Mouse (Mus musculus) left cerebral cortex, postnatal 25 days (tissue): ENCODE data around the gene Spata17. TPM values are rescaled to one million over a fixed set of nuclear protein-coding genes. Genes with fewer than 3 reads are reported as not detected.

Source experiments
- DNase-seq, 2 experiments: peaks; one replicate each; pipeline ENCODE4 v3.0.0; 2022; ENCODE audit warnings: low spot score in 2 of 2, mixed read lengths in 1 of 2
- intact Hi-C: fragments of 180-260 bp; cut with DNase I; formaldehyde crosslinking; loops from one replicate; pipeline ENCODE4 v1.15.1; 2025
- total RNA-seq, 2 experiments: library from RNA; stranded (reverse); gene quantifications; 2 replicates each; pipeline ENCODE4 v1.2.3; 2021

Gene Spata17
- total RNA-seq, 2 experiments from 2014 or later = 0.46 to 0.48 TPM

DNA sequence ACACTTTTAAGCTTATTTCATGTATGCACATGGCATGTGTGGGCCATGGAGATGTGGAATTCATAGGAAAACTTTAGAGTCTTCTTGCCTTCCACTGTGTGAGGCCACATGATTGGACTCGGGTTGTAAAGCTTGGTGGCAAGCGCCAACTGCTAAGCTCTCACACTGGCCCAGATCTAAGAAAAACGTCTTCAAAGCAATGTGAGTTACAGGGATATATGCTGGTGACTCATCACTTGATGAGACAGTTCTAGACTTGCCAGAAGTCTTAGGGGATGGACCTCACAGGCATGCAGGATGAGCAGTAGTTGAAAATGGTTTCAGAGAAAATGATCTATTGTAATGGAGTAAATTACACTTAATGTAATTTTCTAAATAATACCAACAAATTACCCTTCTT, 114.6 kb downstream of the Spata17 start:
- DNase-seq = peak in 1 of 2 experiments; percentile 82
- intact Hi-C loops = loop anchor here (1.0 kb wide), 1 partner anchor 19 kb away; no protein-coding TSS in a partner anchor

DNA sequence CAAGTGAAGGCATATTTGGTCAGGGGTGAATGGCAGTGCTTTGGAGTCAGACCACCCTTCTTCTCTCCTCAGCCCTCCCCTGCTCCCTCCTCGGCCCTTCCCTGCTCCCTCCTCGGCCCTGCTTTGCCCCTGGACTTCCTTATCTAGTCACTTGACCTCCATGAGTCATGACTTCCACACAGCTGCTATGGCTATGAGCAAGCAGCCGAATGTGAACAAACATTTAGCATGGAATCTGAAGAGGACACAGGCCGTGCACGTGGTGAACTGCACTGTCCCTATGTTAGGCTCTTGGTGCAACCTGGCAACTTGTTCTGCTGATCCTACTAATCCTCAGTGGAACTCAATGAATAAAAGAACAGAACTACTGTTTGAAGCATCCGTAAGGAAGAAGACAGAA, 117.0 kb downstream of the Spata17 start:
- intact Hi-C loops = no loop called here
- no peak for DNase-seq

DNA sequence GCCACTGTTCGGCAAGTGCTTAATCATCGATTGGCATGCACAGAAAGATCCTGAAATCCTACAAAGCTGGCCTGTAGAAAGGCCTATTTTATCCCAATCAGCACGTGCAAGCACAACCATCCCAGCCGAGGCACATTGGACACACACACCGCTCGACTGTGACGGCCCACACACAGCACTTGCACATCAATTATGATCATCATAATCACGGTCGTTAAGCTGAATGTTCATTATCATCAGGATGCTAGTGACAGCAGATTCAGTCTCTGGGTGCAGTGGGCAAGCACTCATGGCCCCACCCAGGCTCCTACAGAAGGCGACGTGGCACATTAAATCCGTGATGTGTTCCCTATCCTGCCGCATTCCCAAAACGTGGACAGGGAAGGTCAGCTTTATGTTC, 122.7 kb downstream of the Spata17 start:
- intact Hi-C loops = no loop called here
- no peak for DNase-seq

DNA sequence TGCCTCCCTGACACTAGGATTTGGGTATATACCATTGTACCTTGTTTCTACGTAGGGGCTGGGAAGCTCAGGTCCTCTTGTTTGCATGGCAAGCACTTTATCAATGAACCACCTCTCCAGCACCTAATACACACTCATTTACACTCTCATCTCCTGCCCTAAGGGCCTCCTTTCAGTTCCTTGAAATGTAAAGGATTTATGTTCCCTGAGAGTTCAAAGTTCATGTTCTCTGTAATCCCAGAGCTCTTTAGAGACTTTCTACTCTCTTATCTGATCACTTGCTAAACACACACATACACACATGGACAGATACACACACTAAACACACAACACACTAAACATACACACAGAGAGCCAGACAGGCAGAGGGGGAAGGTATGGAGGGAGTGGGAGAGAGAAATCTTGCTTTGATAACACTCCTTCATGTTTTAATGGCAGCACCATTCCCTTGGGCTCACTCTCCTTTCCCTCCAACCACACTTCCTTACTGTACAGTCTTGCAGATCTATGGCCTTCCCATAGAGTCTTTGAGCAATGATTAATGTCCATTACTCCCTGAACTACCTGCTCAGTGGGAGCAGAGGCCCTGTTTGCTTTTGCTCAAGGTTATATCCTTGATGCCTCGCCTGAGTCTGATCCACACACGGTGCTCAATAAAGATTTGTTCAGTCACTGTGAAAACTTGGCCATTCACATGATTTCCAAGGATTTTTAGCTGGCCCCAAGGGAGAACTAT, 126.4 kb downstream of the Spata17 start:
- intact Hi-C loops = no loop called here
- DNase-seq = no peak

DNA sequence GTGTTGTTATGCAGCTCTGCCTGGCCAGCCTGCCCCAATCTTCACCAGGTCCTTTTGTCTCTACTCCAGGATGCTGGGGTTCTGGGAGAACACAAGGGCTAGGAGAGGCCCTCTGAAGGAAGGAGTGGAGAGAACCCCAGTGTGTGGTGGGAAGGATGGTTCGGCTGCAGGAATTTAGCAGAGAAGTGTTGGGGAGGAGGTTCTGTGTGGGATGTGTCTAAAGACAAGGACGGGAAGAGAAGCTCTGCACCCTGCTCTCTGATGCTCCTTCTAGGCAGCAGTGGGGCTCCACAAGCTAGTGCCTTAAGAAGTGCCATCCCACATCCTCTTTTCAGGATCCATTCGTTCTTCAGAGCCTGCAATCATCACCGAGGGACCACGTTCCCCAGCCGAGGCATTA, 129.2 kb downstream of the Spata17 start:
- peak in 1 of 2 experiments; percentile 20 for DNase-seq

DNA sequence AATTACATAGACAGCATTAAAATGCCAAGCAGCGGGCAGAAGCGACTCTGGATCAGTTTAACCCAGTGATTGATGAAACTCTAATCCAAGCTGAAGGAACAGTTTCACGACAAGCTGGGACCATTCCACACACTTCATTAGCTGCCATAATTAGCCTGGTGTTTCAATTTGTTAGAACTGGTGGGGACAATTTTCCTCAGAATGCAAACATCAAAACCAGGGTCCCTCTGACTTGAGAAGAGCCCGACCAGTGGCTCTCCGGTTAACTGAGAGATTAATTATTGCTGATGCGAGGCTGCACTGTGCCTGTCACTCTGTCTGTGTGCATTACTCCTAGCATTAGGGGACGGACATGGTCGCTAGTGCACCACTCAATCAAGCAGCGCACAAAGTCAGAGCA, 137.9 kb downstream of the Spata17 start:
- no peak for DNase-seq
- intact Hi-C loops = no loop called here

More for the DNA sequence above, 129.2 kb downstream of the Spata17 start:
- intact Hi-C loops = no loop called here

DNA sequence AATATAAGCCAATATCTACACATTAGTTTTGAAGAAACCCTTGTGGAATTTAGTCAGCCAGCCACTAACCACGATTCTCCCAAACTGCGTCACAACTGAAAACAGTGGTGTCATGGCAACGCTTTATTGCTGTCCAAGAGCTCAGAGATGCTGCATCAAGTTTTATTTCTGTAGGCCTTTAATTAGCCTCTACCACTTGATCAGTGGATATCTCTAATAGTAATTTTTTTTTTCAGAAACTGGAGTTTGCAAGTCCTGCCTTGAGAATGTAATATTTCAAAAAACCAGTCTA, 138.3 kb downstream of the Spata17 start:
- intact Hi-C loops = no loop called here
- peak in 1 of 2 experiments; percentile 40 for DNase-seq

DNA sequence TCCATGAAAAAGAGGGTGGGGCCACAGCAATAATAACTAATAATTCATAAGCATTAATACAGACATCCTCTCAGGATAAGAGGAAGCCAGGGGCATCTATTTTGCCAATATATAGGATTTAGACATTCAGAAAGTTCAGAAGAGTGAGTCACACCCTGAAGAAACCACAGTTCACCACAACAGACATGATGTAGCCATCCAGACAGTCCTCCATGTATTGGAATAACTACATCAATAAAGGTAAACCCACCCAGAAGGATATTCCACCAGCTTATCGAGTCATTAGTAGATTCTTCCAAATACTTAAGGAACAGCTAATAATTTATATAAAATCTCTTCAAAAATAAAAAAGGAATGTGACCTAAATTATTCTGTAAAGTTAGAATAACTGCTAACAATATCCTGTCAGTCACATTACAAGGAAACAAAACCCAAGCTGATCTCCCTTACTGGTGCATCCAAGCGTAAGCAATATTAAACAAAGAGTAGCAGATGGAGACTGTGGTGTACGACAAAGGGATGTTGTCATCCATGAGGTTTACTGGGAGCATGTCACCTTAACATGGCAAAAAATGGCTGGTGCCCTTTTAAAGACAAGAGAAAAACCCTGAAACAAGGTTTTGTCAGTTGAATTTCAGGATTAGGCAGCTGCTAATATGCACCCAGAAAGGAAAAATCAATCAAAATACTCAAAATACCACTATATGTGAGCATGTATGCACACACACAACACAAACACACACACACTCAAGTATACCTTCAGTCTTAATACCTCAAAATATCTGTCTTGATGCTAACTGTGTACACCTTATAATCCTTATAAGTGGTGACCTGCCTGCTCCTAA, 138.8 kb downstream of the Spata17 start:
- DNase-seq = no peak
- intact Hi-C loops = no loop called here

DNA sequence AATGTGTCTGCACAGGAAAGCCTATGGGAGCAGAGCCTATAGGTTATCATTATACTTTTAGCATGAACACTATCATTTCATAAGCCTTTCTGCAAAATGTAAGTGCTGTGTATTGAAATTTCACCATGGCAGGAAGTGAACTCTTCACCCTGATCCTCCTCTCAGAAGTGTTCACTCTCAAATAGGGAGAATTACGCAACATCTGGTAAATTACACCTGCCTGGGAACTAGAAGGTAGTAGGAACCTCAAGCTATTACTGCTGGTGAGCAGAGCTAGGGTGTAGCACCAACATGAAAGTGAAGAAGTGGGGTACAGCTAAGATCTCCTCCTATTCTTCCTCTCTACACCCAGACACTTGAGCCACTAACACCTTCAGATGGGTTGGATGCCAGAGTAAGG, 155.4 kb downstream of the Spata17 start:
- no peak for DNase-seq
- intact Hi-C loops = no loop called here

DNA sequence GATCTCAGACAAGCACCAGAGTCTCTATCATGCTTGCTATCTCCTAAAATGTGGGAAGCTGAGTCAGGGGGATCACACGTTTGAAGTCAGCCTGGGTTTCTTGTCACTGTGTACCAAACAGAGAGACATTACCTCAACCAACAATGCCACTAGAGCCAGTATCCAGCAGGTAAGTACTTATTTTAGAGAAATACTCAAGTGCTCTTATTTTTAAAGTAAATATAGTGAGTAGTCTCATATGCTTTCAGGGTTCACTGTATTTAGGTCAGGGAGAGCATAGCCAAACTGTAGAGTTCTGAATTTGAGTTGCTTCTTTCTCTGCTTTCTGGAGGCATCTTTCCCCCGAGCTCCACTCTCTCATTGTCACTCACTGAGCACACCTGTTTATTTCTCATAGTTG, 160.9 kb downstream of the Spata17 start:
- intact Hi-C loops = no loop called here

DNA sequence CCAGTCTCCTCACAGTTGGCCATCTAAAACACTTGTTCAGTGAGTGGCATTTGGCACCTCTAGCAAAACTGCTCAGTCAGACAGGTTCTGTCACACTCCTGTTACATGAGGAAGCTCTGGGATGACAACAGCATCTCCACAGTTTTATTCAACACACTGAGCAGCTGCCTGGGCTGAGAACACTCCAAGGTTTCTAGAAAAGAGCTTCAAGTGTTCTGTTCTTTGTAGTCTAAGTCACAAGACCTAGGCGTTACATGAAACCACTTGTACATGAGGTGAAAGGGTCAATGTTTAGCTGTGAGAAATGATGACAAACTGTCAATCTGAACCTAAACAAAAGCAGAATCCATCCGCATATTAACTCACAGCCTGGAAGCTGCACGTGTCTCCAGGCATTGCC, 161.4 kb downstream of the Spata17 start:
- DNase-seq = no peak
- intact Hi-C loops = no loop called here

More for the DNA sequence above, 160.9 kb downstream of the Spata17 start:
- no peak for DNase-seq

DNA sequence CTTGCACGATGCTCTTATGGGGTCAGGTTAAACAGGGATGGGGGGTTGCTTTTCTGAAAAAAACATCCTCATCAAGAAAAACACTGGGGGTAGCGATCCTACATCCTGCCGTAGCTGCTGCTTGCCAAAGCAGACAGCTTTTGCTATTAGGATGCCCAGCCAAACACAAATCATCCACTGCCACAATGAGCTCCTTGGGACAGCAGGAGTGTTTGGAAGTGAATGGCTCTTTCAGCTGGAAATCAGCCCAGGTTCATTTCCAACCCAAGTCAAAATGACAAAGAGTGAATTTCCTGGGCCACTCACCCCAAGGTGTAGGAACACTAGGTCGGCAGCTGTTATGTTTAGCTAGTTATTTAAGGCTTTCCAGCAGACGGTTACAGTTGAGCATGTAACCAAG, 162.7 kb downstream of the Spata17 start:
- intact Hi-C loops = no loop called here
- no peak for DNase-seq

DNA sequence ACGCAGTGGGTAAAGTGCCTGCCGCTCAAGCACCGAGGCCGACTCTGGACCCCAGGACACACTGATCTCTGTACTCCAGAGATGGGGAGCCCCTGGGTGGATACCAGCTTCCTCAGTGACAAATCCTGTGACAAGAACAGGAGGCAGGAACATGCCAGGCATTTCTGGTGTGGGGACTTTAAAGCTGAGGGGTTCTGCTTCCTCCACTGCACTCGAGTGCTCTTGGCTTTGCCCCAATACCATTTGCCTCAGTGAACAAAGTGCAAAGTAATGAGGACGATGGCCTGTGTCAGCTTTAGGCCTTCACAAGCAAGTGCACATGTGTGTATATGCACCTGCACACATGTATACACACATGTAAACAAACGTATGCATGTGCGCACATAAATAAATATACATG, 164.0 kb downstream of the Spata17 start:
- DNase-seq = no peak
- intact Hi-C loops = no loop called here

DNA sequence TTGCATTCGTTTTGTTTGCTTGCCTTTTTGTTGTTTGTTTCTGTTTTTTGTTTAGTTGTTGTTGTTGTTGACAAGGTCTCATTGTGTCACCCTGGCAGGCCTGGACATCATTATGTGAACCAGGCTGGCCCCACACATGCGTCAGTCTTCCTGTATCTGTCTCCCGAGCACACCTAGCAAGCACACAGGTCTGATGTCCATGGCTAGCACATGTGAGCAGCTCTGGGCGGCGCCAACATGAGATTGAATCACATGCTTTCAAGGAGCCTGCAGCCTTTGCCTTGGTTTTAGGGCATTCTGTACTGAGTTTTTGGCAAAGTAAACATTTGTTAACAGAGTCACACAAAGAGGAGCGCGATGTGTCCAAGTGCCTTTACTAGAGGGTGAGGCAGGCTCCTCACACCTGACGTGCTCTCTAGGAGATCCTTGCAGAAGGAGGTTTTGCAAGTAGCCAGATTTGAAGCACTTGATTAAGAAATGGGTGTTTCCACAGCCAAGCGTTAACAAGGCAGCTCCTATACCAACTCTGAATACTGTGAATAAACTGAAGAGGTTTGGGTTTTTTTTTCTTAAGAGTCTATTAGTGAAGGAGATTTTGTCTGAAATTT, 166.5 kb downstream of the Spata17 start:
- DNase-seq = no peak
- intact Hi-C loops = no loop called here

DNA sequence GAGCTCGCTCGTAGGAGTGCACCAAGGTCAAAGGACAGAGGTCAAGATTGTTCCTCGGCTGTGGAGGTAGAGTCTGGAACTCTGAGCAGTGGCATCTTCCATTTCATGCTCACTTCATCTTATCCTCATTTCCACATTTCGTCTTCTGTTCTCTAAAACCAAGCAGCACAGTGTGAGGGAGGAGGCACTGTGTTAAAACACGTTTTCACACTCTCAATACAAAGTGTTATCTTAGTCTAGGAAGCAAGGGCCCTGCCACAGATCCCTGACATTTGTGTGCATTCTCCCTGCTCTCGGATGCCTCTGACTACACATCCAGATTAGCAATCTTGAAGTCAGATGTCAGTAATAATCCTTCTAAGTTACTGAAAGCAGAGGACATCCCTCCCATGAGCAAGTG, 170.5 kb downstream of the Spata17 start:
- peak in 1 of 2 experiments; percentile 55 for DNase-seq
- intact Hi-C loops = loop anchor here (2.0 kb wide), 1 partner anchor 74 kb away; no protein-coding TSS in a partner anchor

DNA sequence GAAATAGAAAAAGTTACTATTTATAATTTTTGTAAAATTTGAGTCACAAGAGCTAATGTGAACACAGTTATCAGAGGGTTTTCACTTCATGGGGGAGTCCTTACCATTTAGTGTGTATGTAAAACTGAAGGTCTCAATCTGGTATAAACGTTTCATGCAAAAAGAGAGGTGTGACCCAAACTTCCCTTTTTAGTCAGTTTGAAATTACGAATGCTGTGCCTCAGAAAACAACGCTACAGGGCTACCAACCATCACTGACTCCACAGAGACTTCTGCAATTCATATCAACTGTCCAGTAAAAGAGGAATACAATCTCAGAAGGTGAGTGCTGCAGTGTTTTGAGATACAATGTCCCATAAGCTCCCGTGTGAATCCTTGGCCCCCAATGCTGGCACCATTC, 175.5 kb downstream of the Spata17 start:
- intact Hi-C loops = loop anchor here (10.0 kb wide), 1 partner anchor 395 kb away; no protein-coding TSS in a partner anchor
- no peak for DNase-seq

DNA sequence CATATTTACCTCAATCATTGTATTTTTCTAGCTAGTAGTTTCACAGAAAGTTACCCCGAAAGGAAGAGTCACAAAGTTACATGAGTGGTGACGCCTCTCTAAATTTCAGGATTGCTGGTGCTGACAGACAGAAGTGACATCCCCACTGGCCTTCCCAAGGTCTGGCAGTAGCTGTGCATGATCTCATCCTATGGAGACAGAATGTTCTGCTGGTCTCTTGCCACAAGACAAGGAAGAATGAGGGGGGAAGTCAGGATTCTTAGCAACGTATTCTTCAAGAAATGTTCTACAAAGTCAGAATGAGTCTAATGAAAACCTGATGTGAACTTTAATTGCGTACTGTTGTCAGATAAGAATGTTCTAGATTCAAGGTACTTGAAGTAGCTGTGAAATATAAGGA, 179.5 kb downstream of the Spata17 start:
- no peak for DNase-seq
- intact Hi-C loops = loop anchor here (10.0 kb wide), 1 partner anchor 399 kb away; no protein-coding TSS in a partner anchor

DNA sequence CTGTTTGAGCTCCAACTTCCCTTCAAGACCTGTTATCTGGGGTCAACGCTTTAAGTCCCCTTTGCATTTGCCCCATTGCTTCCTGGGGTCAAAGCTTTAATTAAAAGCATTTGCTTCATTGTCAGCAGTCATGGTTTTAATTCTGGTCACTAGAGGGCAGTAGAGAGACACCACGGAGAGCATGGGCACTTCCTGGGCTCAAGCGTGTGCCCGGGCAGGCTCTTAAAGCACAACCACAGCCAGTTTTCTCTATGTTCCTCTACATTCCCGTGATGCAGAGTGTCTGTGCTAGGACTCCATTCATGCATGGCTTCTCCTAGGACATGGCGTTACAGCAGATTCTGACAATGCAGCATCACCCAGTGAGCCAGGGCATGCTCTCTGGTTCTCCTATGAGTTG, 183.5 kb downstream of the Spata17 start:
- peak; percentile 44 to 66 for DNase-seq
- intact Hi-C loops = loop anchor here (2.0 to 10.0 kb wide), 2 partner anchors 87 to 403 kb away; no protein-coding TSS in a partner anchor

DNA sequence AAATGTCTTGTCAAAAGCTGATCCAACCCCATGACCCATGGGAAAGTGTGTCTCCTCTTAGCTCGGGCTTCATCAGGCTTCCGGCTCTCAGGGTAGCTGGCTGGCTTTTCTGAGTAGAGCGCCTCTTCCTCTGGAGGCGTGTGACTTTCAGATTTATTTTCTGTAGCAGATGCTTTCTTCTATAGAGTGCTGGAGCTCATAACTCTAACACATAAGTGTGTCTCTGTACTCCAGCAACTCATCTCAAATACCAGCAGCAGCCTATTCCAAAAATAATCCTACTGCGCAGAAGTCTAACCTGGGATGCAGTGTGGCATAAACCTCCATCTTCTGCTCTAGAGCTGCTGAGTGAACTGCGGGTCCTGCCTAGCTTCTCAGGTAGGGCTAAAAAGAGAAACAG, 186.4 kb downstream of the Spata17 start:
- intact Hi-C loops = no loop called here
- peak; percentile 26 to 74 for DNase-seq

DNA sequence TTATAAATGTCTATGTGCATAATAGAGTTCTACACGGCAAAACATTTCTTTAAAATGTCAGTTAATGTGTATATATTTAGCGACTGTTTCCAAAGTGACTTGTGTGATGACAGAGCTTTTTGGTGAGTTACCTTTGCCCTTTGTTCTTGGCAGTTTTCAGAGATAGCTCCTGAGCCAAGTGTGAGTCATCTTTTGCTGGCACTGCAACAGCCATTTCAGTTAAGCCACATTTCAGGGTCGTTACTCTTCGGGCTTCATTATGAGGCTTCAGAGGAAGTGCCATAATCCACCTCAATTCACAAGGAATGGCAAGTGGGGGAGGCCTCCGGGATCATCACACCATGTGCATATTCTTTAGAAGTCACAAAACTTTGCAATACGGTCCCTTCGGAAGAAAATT, 195.3 kb downstream of the Spata17 start:
- no peak for DNase-seq

More for the DNA sequence above, 195.3 kb downstream of the Spata17 start:
- intact Hi-C loops = no loop called here
